Mouse (Mus musculus) MEL (cell line): ENCODE measurements at regions not wholly inside any gene's neighbourhood (a gene's known extent, or its start where the extent isn't known, plus 50 kb on each side); places are given as distances from the start of the nearest gene placed in this dataset.

ENCODE experiments used
- DNase-seq: peaks from one replicate; pipeline ENCODE4 v3.0.0; 2011; ENCODE audit warnings: low read depth, low spot score
- H3K27ac ChIP-seq: 2 replicates; pipeline ENCODE4 v1.5.1; 2012; ENCODE audit warnings: low read depth, mild to moderate bottlenecking, control low read depth, low read length, moderate library complexity; ENCODE audit not compliant: control insufficient read depth
- H3K27me3 ChIP-seq, 2 experiments: fragments of 150-350 bp in 1 of 2; sonication (generic) in 1 of 2; 2 replicates each; pipeline ENCODE4 v1.6.1; 2012; ENCODE audit warnings: low read length in 2 of 2, mild to moderate bottlenecking in 2 of 2, improper control_type of control experiment in 1 of 2, moderate library complexity in 1 of 2; ENCODE audit not compliant: insufficient read depth in 2 of 2, control insufficient read depth in 1 of 2
- H3K36me3 ChIP-seq, 2 experiments: 2 replicates each; pipeline ENCODE4 v1.6.1; 2012 to 2014; ENCODE audit warnings: low read length in 2 of 2, improper control_type of control experiment in 1 of 2, inconsistent platforms in 1 of 2, mild to moderate bottlenecking in 1 of 2; ENCODE audit not compliant: insufficient read depth in 2 of 2, control insufficient read depth in 1 of 2
- H3K4me1 ChIP-seq, 2 experiments: fragments of 150-350 bp in 1 of 2; sonication (generic) in 1 of 2; 2 replicates each; pipeline ENCODE4 v1.6.1; 2012; ENCODE audit warnings: low read length in 2 of 2, improper control_type of control experiment in 1 of 2, mild to moderate bottlenecking in 1 of 2; ENCODE audit not compliant: insufficient read depth in 2 of 2, control insufficient read depth in 1 of 2
- H3K4me3 ChIP-seq, 2 experiments: fragments of 150-350 bp in 1 of 2; sonication (generic) in 1 of 2; 2 replicates each; pipeline ENCODE4 v1.5.1; 2012; ENCODE audit warnings: low read depth in 2 of 2, low read length in 2 of 2, mild to moderate bottlenecking in 2 of 2, moderate library complexity in 2 of 2, control low read depth in 1 of 2, improper control_type of control experiment in 1 of 2; ENCODE audit not compliant: control insufficient read depth in 1 of 2, insufficient read depth in 1 of 2
- H3K79me2 ChIP-seq: 2 replicates; pipeline ENCODE4 v1.6.1; 2012; ENCODE audit warnings: mild to moderate bottlenecking, low read length, moderate library complexity; ENCODE audit not compliant: control insufficient read depth, poor library complexity, insufficient read depth
- H3K9ac ChIP-seq: 2 replicates; pipeline ENCODE4 v1.6.1; 2012; ENCODE audit warnings: low read depth, mild to moderate bottlenecking, control low read depth, low read length, moderate library complexity; ENCODE audit not compliant: control insufficient read depth, poor library complexity, severe bottlenecking
- H3K9me3 ChIP-seq: fragments of 150-350 bp; sonication (generic); replicated peaks from 2 replicates; pipeline ENCODE4 v1.6.1; 2012; ENCODE audit warnings: mild to moderate bottlenecking, low read length, improper control_type of control experiment, moderate library complexity; ENCODE audit not compliant: insufficient read depth
- BHLHE40 ChIP-seq: IDR thresholded peaks from 2 replicates; pipeline ENCODE4 v1.6.1; 2012; ENCODE audit warnings: low read depth, mild to moderate bottlenecking, inconsistent platforms, low read length, improper control_type of control experiment, borderline replicate concordance
- CHD1 ChIP-seq: IDR thresholded peaks from 2 replicates; pipeline ENCODE4 v1.6.1; 2012; ENCODE audit warnings: low read depth, mild to moderate bottlenecking, inconsistent platforms, low read length, improper control_type of control experiment
- CTCF ChIP-seq, 3 experiments: IDR thresholded peaks in 2 of 3; conservative IDR thresholded peaks in 1 of 3; 2 replicates each; pipeline ENCODE4 v1.5.1; 2011 to 2012; ENCODE audit warnings: low read length in 3 of 3, low read depth in 2 of 3, mild to moderate bottlenecking in 2 of 3, improper control_type of control experiment in 1 of 3, inconsistent platforms in 1 of 3, mixed read lengths in 1 of 3, moderate library complexity in 1 of 3; ENCODE audit not compliant: control insufficient read depth in 1 of 3, insufficient read depth in 1 of 3, poor library complexity in 1 of 3, severe bottlenecking in 1 of 3
- E2F4 ChIP-seq: IDR thresholded peaks from 2 replicates; pipeline ENCODE4 v1.6.1; 2011; ENCODE audit warnings: low read depth, low read length, improper control_type of control experiment, borderline replicate concordance
- ELF1 ChIP-seq: IDR thresholded peaks from 2 replicates; pipeline ENCODE4 v1.6.1; 2014; ENCODE audit warnings: low read depth, mild to moderate bottlenecking, inconsistent platforms, low read length, improper control_type of control experiment, moderate library complexity
- EP300 ChIP-seq, 2 experiments: IDR thresholded peaks; 2 replicates each; pipeline ENCODE4 v1.6.1; 2011; ENCODE audit warnings: improper control_type of control experiment in 2 of 2, low read length in 2 of 2, low read depth in 1 of 2, mild to moderate bottlenecking in 1 of 2
- GATA1 ChIP-seq: IDR thresholded peaks from 2 replicates; pipeline ENCODE4 v1.6.1; 2011; ENCODE audit warnings: low read depth, low read length, improper control_type of control experiment
- JUND ChIP-seq: IDR thresholded peaks from 2 replicates; pipeline ENCODE4 v1.6.1; 2011; ENCODE audit warnings: low read depth, mild to moderate bottlenecking, improper control_type of control experiment, low read length
- MAFK ChIP-seq: IDR thresholded peaks from 2 replicates; pipeline ENCODE4 v1.6.1; 2011; ENCODE audit warnings: low read depth, mild to moderate bottlenecking, low read length, improper control_type of control experiment, borderline replicate concordance
- MAX ChIP-seq: IDR thresholded peaks from 2 replicates; pipeline ENCODE4 v1.6.1; 2011; ENCODE audit warnings: low read length, improper control_type of control experiment
- MEF2A ChIP-seq: IDR thresholded peaks from 2 replicates; pipeline ENCODE4 v1.6.1; 2014; ENCODE audit warnings: low read depth, mild to moderate bottlenecking, inconsistent platforms, low read length, improper control_type of control experiment; ENCODE audit not compliant: poor library complexity, insufficient replicate concordance, severe bottlenecking; ENCODE audit errors: extremely low read depth
- MXI1 ChIP-seq: IDR thresholded peaks from 2 replicates; pipeline ENCODE4 v1.6.1; 2011; ENCODE audit warnings: mild to moderate bottlenecking, low read depth, low read length, improper control_type of control experiment
- MYB ChIP-seq: IDR thresholded peaks from 2 replicates; pipeline ENCODE4 v1.6.1; 2011; ENCODE audit warnings: mild to moderate bottlenecking, low read depth, low read length, improper control_type of control experiment
- NELFE ChIP-seq: IDR thresholded peaks from 2 replicates; pipeline ENCODE4 v1.6.1; 2011; ENCODE audit warnings: low read depth, low read length, improper control_type of control experiment
- NRF1 ChIP-seq: IDR thresholded peaks from 2 replicates; pipeline ENCODE4 v1.6.1; 2014; ENCODE audit warnings: low read depth, mild to moderate bottlenecking, inconsistent platforms, low read length, improper control_type of control experiment, moderate library complexity; ENCODE audit not compliant: poor library complexity, insufficient read depth, severe bottlenecking
- POLR2A ChIP-seq, 2 experiments: IDR thresholded peaks; 2 replicates each; pipeline ENCODE4 v1.6.1; 2011 to 2012; ENCODE audit warnings: low read length in 2 of 2, mild to moderate bottlenecking in 2 of 2, control low read depth in 1 of 2, improper control_type of control experiment in 1 of 2, low read depth in 1 of 2, moderate library complexity in 1 of 2; ENCODE audit not compliant: control insufficient read depth in 1 of 2, insufficient read depth in 1 of 2, poor library complexity in 1 of 2
- POLR2AphosphoS2 ChIP-seq: IDR thresholded peaks from 2 replicates; pipeline ENCODE4 v1.6.1; 2011; ENCODE audit warnings: low read length, improper control_type of control experiment
- POLR2AphosphoS5 ChIP-seq: IDR thresholded peaks from 2 replicates; pipeline ENCODE4 v1.6.1; 2012; ENCODE audit warnings: low read depth, borderline replicate concordance, mild to moderate bottlenecking, inconsistent platforms, low read length, moderate library complexity, mixed read lengths
- RAD21 ChIP-seq: IDR thresholded peaks from 2 replicates; pipeline ENCODE4 v1.6.1; 2011; ENCODE audit warnings: mild to moderate bottlenecking, low read depth, low read length, improper control_type of control experiment
- RCOR1 ChIP-seq: IDR thresholded peaks from 2 replicates; pipeline ENCODE4 v1.6.1; 2012; ENCODE audit warnings: low read depth, mild to moderate bottlenecking, inconsistent platforms, low read length, improper control_type of control experiment
- SIN3A ChIP-seq: IDR thresholded peaks from 2 replicates; pipeline ENCODE4 v1.6.1; 2012; ENCODE audit warnings: low read length, improper control_type of control experiment, inconsistent platforms
- SMC3 ChIP-seq: IDR thresholded peaks from 2 replicates; pipeline ENCODE4 v1.6.1; 2011; ENCODE audit warnings: low read depth, low read length, improper control_type of control experiment
- TAL1 ChIP-seq: IDR thresholded peaks from 2 replicates; pipeline ENCODE4 v1.6.1; 2012; ENCODE audit warnings: mild to moderate bottlenecking, inconsistent platforms, low read length, moderate library complexity, mixed read lengths
- TCF12 ChIP-seq: IDR thresholded peaks from 2 replicates; pipeline ENCODE4 v1.6.1; 2014; ENCODE audit warnings: low read depth, mild to moderate bottlenecking, inconsistent platforms, low read length, improper control_type of control experiment, moderate library complexity
- UBTF ChIP-seq: IDR thresholded peaks from 2 replicates; pipeline ENCODE4 v1.6.1; 2012; ENCODE audit warnings: low read depth, mild to moderate bottlenecking, inconsistent platforms, low read length, improper control_type of control experiment, moderate library complexity, borderline replicate concordance; ENCODE audit not compliant: insufficient read depth
- USF1 ChIP-seq: IDR thresholded peaks from 2 replicates; pipeline ENCODE4 v1.6.1; 2014; ENCODE audit warnings: low read depth, mild to moderate bottlenecking, inconsistent platforms, low read length, improper control_type of control experiment, moderate library complexity
- ZKSCAN1 ChIP-seq: IDR thresholded peaks from 2 replicates; pipeline ENCODE4 v1.6.1; 2012; ENCODE audit warnings: low read depth, mild to moderate bottlenecking, inconsistent platforms, low read length, improper control_type of control experiment, moderate library complexity
- ZNF384 ChIP-seq: IDR thresholded peaks from 2 replicates; pipeline ENCODE4 v1.6.1; 2012; ENCODE audit warnings: low read depth, mild to moderate bottlenecking, inconsistent platforms, low read length, improper control_type of control experiment

GRCm38 (mm10) chr10:46397089-46397488 is 819.5 kb downstream of the Hace1 start:
- Histone ChIP-seq H3K79me2 (no peaks in the 10 kb centered on the region), H3K9me3 (no peaks in the 10 kb centered on the region), H3K4me1 (no peaks in the 10 kb centered on the region), H3K36me3 (no peaks in the 10 kb centered on the region), H3K27ac (no peak overlapping the region)
- DNase-seq: no peak
- TF ChIP-seq BHLHE40: no peak
- no peak for TF ChIP-seq E2F4
- no peak for TF ChIP-seq MYB
- TF ChIP-seq EP300 (IDR thresholded peaks at IDR 0.05; ENCODE audit: low read depth in 1 of 2, low read length in 2 of 2): no peak
- no peak for TF ChIP-seq POLR2AphosphoS2
- no peak for TF ChIP-seq RAD21
- TF ChIP-seq ZNF384: no peak
- no peak for TF ChIP-seq USF1
- no peak for TF ChIP-seq TCF12
- no peak for TF ChIP-seq CHD1
- no peak for TF ChIP-seq NRF1
- no peak for TF ChIP-seq MAX
- TF ChIP-seq UBTF: no peak
- TF ChIP-seq MAFK: no peak
- TF ChIP-seq JUND: no peak
- no peak for TF ChIP-seq SIN3A
- TF ChIP-seq ZKSCAN1: no peak
- TF ChIP-seq TAL1: no peak
- TF ChIP-seq ELF1: no peak
- TF ChIP-seq CTCF (IDR thresholded peaks at IDR 0.05 in 2 of 3, conservative IDR thresholded peaks at IDR 0.05 in 1 of 3; ENCODE audit: control insufficient read depth in 1 of 3, insufficient read depth in 1 of 3, low read depth in 2 of 3, low read length in 3 of 3, poor library complexity in 1 of 3, severe bottlenecking in 1 of 3): no peak
- TF ChIP-seq, all 39 proteins: peak for 0
- H3K9ac ChIP-seq: no peak overlapping the region
- H3K4me3 ChIP-seq: no peak overlapping the region
- no peaks in the 10 kb centered on the region for H3K27me3 ChIP-seq

GRCm38 (mm10) chr10:46403883-46404282 is 826.3 kb downstream of the Hace1 start:
- Histone ChIP-seq H3K4me3 (no peak overlapping the region), H3K27me3 (no peaks in the 10 kb centered on the region), H3K27ac (no peak overlapping the region), H3K4me1 (no peaks in the 10 kb centered on the region; a peak in 1 of 4 replicates), H3K9ac (no peak overlapping the region), H3K36me3 (no peaks in the 10 kb centered on the region), H3K9me3 (no peaks in the 10 kb centered on the region)
- no peak for DNase-seq
- no peak for TF ChIP-seq E2F4
- TF ChIP-seq GATA1: no peak
- no peak for TF ChIP-seq ELF1
- no peak for TF ChIP-seq UBTF
- TF ChIP-seq POLR2AphosphoS5: no peak
- no peak for TF ChIP-seq SMC3
- TF ChIP-seq MYB: no peak
- no peak for TF ChIP-seq MAFK
- TF ChIP-seq NELFE: no peak
- TF ChIP-seq EP300 (IDR thresholded peaks at IDR 0.05; ENCODE audit: low read depth in 1 of 2, low read length in 2 of 2): no peak
- no peak for TF ChIP-seq POLR2A (IDR thresholded peaks at IDR 0.05; ENCODE audit: control insufficient read depth in 1 of 2, insufficient read depth in 1 of 2, low read depth in 1 of 2, low read length in 2 of 2, poor library complexity in 1 of 2)
- TF ChIP-seq RCOR1: no peak
- no peak for TF ChIP-seq MXI1
- TF ChIP-seq MEF2A: no peak
- TF ChIP-seq, all 39 proteins: peak for 0
- H3K79me2 ChIP-seq: no peaks in the 10 kb centered on the region
